Mouse (Mus musculus) thymus, postnatal 10 days (tissue): Measurements from ENCODE around the gene Chmp6.
A peak's percentile ranks its signal among the peaks of the same experiment; 100 is the strongest.

ENCODE experiments used
- DNase-seq, 2 experiments: peaks; one replicate each; pipeline ENCODE4 v3.0.0; 2021; ENCODE audit warnings: low spot score in 2 of 2

Chmp6 gene

GRCm38 (mm10) chr11:119909436-119909835 is 3.8 kb upstream of the Chmp6 start:
- peak; percentile 57 to 86 for DNase-seq

- no peak for DNase-seq
Observed at GRCm38 (mm10) chr11:119912845-119913244, 396 bp upstream of the Chmp6 start.

GRCm38 (mm10) chr11:119913935-119914314 is 684 bp downstream of the Chmp6 start:
- no peak for DNase-seq

- no peak for DNase-seq
Observed at GRCm38 (mm10) chr11:119914381-119914780, 1.1 kb downstream of the Chmp6 start.

GRCm38 (mm10) chr11:119915666-119916065 is 2.4 kb downstream of the Chmp6 start:
- DNase-seq: no peak

- DNase-seq: no peak
Observed at GRCm38 (mm10) chr11:119916102-119916790, 3.0 kb downstream of the Chmp6 start.

- DNase-seq: no peak
Observed at GRCm38 (mm10) chr11:119916834-119917469, 3.7 kb downstream of the Chmp6 start.

- no peak for DNase-seq
Observed at GRCm38 (mm10) chr11:119918521-119918920, 5.3 kb downstream of the Chmp6 start.

- DNase-seq: no peak
Observed at GRCm38 (mm10) chr11:119919432-119919831, 6.2 kb downstream of the Chmp6 start.

GRCm38 (mm10) chr11:119919897-119920296 is 6.7 kb downstream of the Chmp6 start:
- peak; percentile 52 to 80 for DNase-seq

GRCm38 (mm10) chr11:119920668-119921067 is 7.4 kb downstream of the Chmp6 start:
- no peak for DNase-seq

- DNase-seq: no peak
Observed at GRCm38 (mm10) chr11:119925176-119925575, 11.9 kb downstream of the Chmp6 start.

- no peak for DNase-seq
Observed at GRCm38 (mm10) chr11:119926762-119927161, 13.5 kb downstream of the Chmp6 start.

- DNase-seq: peak; percentile 75
Observed at GRCm38 (mm10) chr11:119928023-119928681, 14.9 kb downstream of the Chmp6 start.

- no peak for DNase-seq
Observed at GRCm38 (mm10) chr11:119929603-119930265, 16.5 kb downstream of the Chmp6 start.

- DNase-seq: no peak
Observed at GRCm38 (mm10) chr11:119931809-119932208, 18.6 kb downstream of the Chmp6 start.

- DNase-seq: no peak
Observed at GRCm38 (mm10) chr11:119933142-119933541, 19.9 kb downstream of the Chmp6 start.

- peak; percentile 31 to 33 for DNase-seq
Observed at GRCm38 (mm10) chr11:119933819-119934583, 20.8 kb downstream of the Chmp6 start.

- DNase-seq: no peak
Observed at GRCm38 (mm10) chr11:119934773-119935172, 21.5 kb downstream of the Chmp6 start.

GRCm38 (mm10) chr11:119935457-119935856 is 22.2 kb downstream of the Chmp6 start:
- peak; percentile 62 to 82 for DNase-seq

- DNase-seq: no peak
Observed at GRCm38 (mm10) chr11:119936456-119936855, 23.2 kb downstream of the Chmp6 start.

GRCm38 (mm10) chr11:119937216-119937615 is 24.0 kb downstream of the Chmp6 start:
- DNase-seq: no peak
